Mouse (Mus musculus): ENCODE measurements around the gene Ccdc54. TPM values are rescaled to one million over a fixed set of nuclear protein-coding genes. Genes with fewer than 3 reads are reported as not detected.

Gene Ccdc54
- polyA plus RNA-seq, 1 experiment from 2014 or later = not detected

- ATAC-seq (ENCODE audit: low FRiP score) (no peak), DNase-seq (ENCODE audit: low spot score, missing footprints) (no peak)
- H3K4me2 ChIP-seq = no peak overlapping the region
- no peaks in the 10 kb centered on the region for H3K9me3 ChIP-seq (ENCODE audit: control insufficient read depth, low read length)
- no peak overlapping the region for H3K4me3 ChIP-seq (ENCODE audit: low read depth, low read length)
- H3K4me1 ChIP-seq (ENCODE audit: control insufficient read depth, insufficient read depth, low read length) = no peaks in the 10 kb centered on the region
- 80% methylated on average over 6 of the region's 6 CpGs for WGBS
- no peaks in the 10 kb centered on the region for H3K36me3 ChIP-seq (ENCODE audit: control insufficient read depth, insufficient read depth, low read length)
- H3K9ac ChIP-seq (ENCODE audit: low read length) = no peak overlapping the region
- H3K27me3 ChIP-seq (ENCODE audit: control insufficient read depth, insufficient read depth, low read length) = no peaks in the 10 kb centered on the region
- no peak overlapping the region for H3K27ac ChIP-seq (ENCODE audit: low read depth, low read length)
Observed at GRCm38 (mm10) chr16:50559163-50559771, 31.7 kb downstream of the Ccdc54 start.

GRCm38 (mm10) chr16:50553828-50554227 is 37.1 kb downstream of the Ccdc54 start:
- H3K4me2 ChIP-seq = no peak overlapping the region
- no peak overlapping the region for H3K9ac ChIP-seq (ENCODE audit: low read length)
- H3K36me3 ChIP-seq (ENCODE audit: control insufficient read depth, insufficient read depth, low read length) = no peaks in the 10 kb centered on the region
- WGBS = 76% methylated on average over 2 of the region's 2 CpGs
- no peaks in the 10 kb centered on the region for H3K9me3 ChIP-seq (ENCODE audit: control insufficient read depth, low read length)
- H3K27ac ChIP-seq (ENCODE audit: low read depth, low read length) = no peak overlapping the region
- H3K4me1 ChIP-seq (ENCODE audit: control insufficient read depth, insufficient read depth, low read length) = no peaks in the 10 kb centered on the region
- ATAC-seq (ENCODE audit: low FRiP score) (no peak), DNase-seq (ENCODE audit: low spot score, missing footprints) (no peak)
- no peaks in the 10 kb centered on the region for H3K27me3 ChIP-seq (ENCODE audit: control insufficient read depth, insufficient read depth, low read length)
- H3K4me3 ChIP-seq (ENCODE audit: low read depth, low read length) = no peak overlapping the region

GRCm38 (mm10) chr16:50551871-50552528 is 39.0 kb downstream of the Ccdc54 start:
- H3K9ac ChIP-seq (ENCODE audit: low read length) = no peak overlapping the region
- H3K4me3 ChIP-seq (ENCODE audit: low read depth, low read length) = no peak overlapping the region
- H3K27ac ChIP-seq (ENCODE audit: low read depth, low read length) = no peak overlapping the region
- H3K9me3 ChIP-seq (ENCODE audit: control insufficient read depth, low read length) = no peaks in the 10 kb centered on the region
- H3K27me3 ChIP-seq (ENCODE audit: control insufficient read depth, insufficient read depth, low read length) = no peaks in the 10 kb centered on the region
- no peak overlapping the region for H3K4me2 ChIP-seq
- no peaks in the 10 kb centered on the region for H3K4me1 ChIP-seq (ENCODE audit: control insufficient read depth, insufficient read depth, low read length)
- DNase-seq (ENCODE audit: low spot score, missing footprints) (no peak), ATAC-seq (ENCODE audit: low FRiP score) (no peak)
- WGBS = 88% methylated on average over 7 of the region's 7 CpGs
- H3K36me3 ChIP-seq (ENCODE audit: control insufficient read depth, insufficient read depth, low read length) = no peaks in the 10 kb centered on the region

DNA sequence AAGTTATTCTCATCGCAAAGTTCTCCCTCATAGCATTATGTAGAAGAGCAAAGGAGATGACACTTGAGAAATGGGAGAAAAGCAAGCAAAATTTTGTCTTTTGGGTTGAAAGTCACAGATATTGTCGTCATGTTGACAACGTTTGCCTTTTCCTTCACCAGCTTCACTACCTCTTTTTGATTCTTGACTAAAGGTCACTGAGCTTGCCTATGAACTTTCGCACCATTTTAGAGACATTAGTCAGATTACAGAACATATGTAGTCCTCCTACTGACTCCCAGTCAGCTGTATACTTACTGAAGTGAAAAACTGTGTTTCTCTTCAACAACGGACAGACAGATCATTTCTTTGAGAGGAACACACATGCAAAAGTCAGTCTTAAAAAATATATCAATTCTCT is 40.0 kb downstream of the Ccdc54 start:
- DNase-seq (ENCODE audit: low spot score, missing footprints) = no peak
- ATAC-seq (ENCODE audit: low FRiP score) = no peak
- no peaks in the 10 kb centered on the region for H3K27me3 ChIP-seq (ENCODE audit: control insufficient read depth, insufficient read depth, low read length)
- no peaks in the 10 kb centered on the region for H3K9me3 ChIP-seq (ENCODE audit: control insufficient read depth, low read length)
- H3K9ac ChIP-seq (ENCODE audit: low read length) = no peak overlapping the region
- 90% methylated on average over 5 of the region's 5 CpGs for WGBS
- H3K27ac ChIP-seq (ENCODE audit: low read depth, low read length) = no peak overlapping the region
- H3K36me3 ChIP-seq (ENCODE audit: control insufficient read depth, insufficient read depth, low read length) = no peaks in the 10 kb centered on the region
- no peaks in the 10 kb centered on the region for H3K4me1 ChIP-seq (ENCODE audit: control insufficient read depth, insufficient read depth, low read length)
- no peak overlapping the region for H3K4me3 ChIP-seq (ENCODE audit: low read depth, low read length)
- H3K4me2 ChIP-seq = no peak overlapping the region

- H3K9me3 ChIP-seq (ENCODE audit: control insufficient read depth, low read length) = no peaks in the 10 kb centered on the region
- no peak overlapping the region for H3K27ac ChIP-seq (ENCODE audit: low read depth, low read length)
- H3K27me3 ChIP-seq (ENCODE audit: control insufficient read depth, insufficient read depth, low read length) = no peaks in the 10 kb centered on the region
- no peaks in the 10 kb centered on the region for H3K36me3 ChIP-seq (ENCODE audit: control insufficient read depth, insufficient read depth, low read length)
- no peaks in the 10 kb centered on the region for H3K4me1 ChIP-seq (ENCODE audit: control insufficient read depth, insufficient read depth, low read length)
- DNase-seq (ENCODE audit: low spot score, missing footprints) (no peak), ATAC-seq (ENCODE audit: low FRiP score) (no peak)
- no peak overlapping the region for H3K4me3 ChIP-seq (ENCODE audit: low read depth, low read length)
- 71% methylated on average over 5 of the region's 5 CpGs for WGBS
- no peak overlapping the region for H3K4me2 ChIP-seq
- no peak overlapping the region for H3K9ac ChIP-seq (ENCODE audit: low read length)
Observed at GRCm38 (mm10) chr16:50542554-50543333, 48.2 kb downstream of the Ccdc54 start.

Other genes with a start within 250 kb of the Ccdc54 start
- 23.8 and 30.1 TPM in 2 replicates for gene Bbx, start 158.8 kb downstream of the Ccdc54 start, polyA plus RNA-seq (2014; fragmentation: Nextera tagmentation; extraction: Ambion mirVana)